Mouse (Mus musculus) forebrain, embryonic 10.5 days (tissue): Measurements from ENCODE around the gene Aox4. TPM values are rescaled to one million over a fixed set of nuclear protein-coding genes. Genes with fewer than 3 reads are reported as not detected.

Experiments used
- DNase-seq: peaks from one replicate; pipeline ENCODE4 v3.0.0-alpha.2; 2017; ENCODE audit warnings: low spot score; ENCODE audit errors: extremely low spot score
- H3K27ac ChIP-seq: fragments of 300-500 bp; sonication (generic); 2 replicates; pipeline ENCODE4 v1.5.1; 2016; ENCODE audit warnings: mild to moderate bottlenecking
- H3K27me3 ChIP-seq: fragments of 300-500 bp; sonication (generic); 2 replicates; pipeline ENCODE4 v1.6.1; 2016; ENCODE audit warnings: mild to moderate bottlenecking; ENCODE audit not compliant: poor library complexity, severe bottlenecking
- H3K36me3 ChIP-seq: fragments of 300-500 bp; sonication (generic); replicated peaks from 2 replicates; pipeline ENCODE4 v1.6.1; 2016; ENCODE audit warnings: mild to moderate bottlenecking, moderate library complexity
- H3K4me1 ChIP-seq: fragments of 300-500 bp; sonication (generic); 2 replicates; pipeline ENCODE4 v1.6.1; 2016
- H3K4me3 ChIP-seq: fragments of 300-500 bp; sonication (generic); 2 replicates; pipeline ENCODE4 v1.5.1; 2016; ENCODE audit warnings: mild to moderate bottlenecking, moderate library complexity
- H3K9me3 ChIP-seq: fragments of 300-500 bp; sonication (generic); 2 replicates; pipeline ENCODE4 v1.6.1; 2016; ENCODE audit warnings: mild to moderate bottlenecking, moderate library complexity
- WGBS: fragments of 180-500 bp; shearing (Covaris S2); methylation state at CpG from one replicate; pipeline ENCODE4 v1.1.7; 2016; 5-methylcytosine and 5-hydroxymethylcytosine counted together
- polyA plus RNA-seq: library from polyadenylated mRNA; unstranded; fragments of >200 nt; fragmentation: Nextera tagmentation; extraction: Ambion mirVana; gene quantifications from 2 replicates; pipeline ENCODE4 v1.2.1, GENCODE M21; 2016

The Aox4 gene
- polyA plus RNA-seq, 1 experiment from 2014 or later: not detected

DNA sequence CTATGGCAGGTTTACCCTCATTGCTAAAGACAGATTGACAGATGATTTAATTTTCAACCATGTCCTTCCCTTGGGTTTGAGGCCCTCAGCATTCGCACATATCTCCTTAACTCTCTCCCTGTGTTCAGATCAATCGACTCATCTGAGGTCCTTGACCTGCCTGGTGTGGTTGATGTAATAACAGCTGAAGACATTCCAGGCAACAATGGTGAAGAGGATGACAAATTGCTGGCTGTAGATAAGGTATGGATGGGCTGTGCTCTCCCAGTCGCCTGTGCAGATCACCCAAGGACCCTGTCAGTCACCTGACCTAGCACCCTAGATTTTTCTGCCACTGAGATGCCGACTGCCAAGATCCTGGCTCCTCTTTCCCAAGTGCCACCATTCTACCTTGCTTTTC, 99.7 kb downstream of the Aox4 start:
- 89% methylated on average over 4 of the region's 4 CpGs for WGBS
- H3K4me3 ChIP-seq: no peak overlapping the region
- H3K9me3 ChIP-seq: no peaks in the 10 kb centered on the region
- H3K27ac ChIP-seq: no peak overlapping the region
- DNase-seq: no peak
- H3K27me3 ChIP-seq: no peaks in the 10 kb centered on the region
- H3K4me1 ChIP-seq: no peaks in the 10 kb centered on the region
- H3K36me3 ChIP-seq: no peaks in the 10 kb centered on the region

DNA sequence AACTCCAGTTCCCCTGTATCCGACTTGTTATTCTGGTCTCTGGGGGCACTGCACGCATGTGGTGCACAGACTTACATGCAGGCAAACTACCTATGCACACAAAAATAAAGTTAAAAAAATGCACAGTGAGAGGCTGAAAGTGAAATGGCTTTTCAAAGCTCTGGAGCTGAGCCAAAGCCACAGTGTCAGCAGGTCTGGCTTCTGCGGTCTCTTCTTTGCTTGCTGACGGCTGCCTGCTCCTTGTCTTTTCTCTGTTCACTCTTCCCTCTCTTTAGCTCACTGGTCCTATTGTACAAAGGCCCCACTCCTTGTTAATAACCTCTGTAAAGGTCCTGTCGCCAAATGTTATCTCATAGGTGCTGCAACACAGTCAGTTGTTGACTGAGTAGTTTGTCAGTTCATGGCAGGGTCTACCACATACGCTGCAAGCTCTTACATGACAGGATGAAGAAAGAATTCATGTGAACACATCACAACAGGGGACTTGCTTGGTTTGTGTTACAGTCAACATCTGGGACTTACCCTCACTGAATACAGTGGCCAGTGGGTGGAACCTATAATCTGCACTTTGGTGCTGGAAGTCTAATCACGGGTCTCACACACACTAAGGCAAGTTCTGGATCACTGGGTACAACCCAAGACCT, 101.1 kb downstream of the Aox4 start:
- H3K4me3 ChIP-seq: no peak overlapping the region

DNA sequence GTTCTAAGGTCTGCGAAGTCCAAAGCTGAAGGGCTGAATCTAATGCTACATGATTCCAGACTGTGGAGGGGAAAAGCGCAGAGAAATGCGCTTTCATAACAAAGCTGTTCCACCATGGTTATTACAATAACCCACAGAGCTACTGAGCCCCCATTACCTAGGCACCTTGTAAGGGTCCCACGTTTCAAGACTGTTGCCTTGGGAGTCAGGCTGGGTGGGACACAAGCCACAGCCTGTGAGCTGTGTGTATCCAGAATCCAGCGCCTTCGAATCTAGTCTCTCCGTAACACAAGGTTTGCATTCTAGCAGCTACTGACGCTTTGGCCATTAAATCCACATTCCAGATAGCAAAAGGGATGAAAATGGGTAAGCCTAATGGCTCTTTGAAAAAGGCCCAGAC, 103.0 kb downstream of the Aox4 start:
- no peaks in the 10 kb centered on the region for H3K4me1 ChIP-seq
- no peaks in the 10 kb centered on the region for H3K27me3 ChIP-seq
- no peak for DNase-seq
- 91% methylated on average over 8 of the region's 8 CpGs for WGBS
- H3K9me3 ChIP-seq: no peaks in the 10 kb centered on the region
- no peak overlapping the region for H3K27ac ChIP-seq
- H3K4me3 ChIP-seq: no peak overlapping the region
- H3K36me3 ChIP-seq: no peaks in the 10 kb centered on the region

More for the DNA sequence above, 101.1 kb downstream of the Aox4 start:
- H3K9me3 ChIP-seq: no peaks in the 10 kb centered on the region
- no peaks in the 10 kb centered on the region for H3K27me3 ChIP-seq
- DNase-seq: no peak
- 87% methylated on average over 7 of the region's 7 CpGs for WGBS
- H3K36me3 ChIP-seq: no peaks in the 10 kb centered on the region
- H3K27ac ChIP-seq: no peak overlapping the region
- H3K4me1 ChIP-seq: no peaks in the 10 kb centered on the region

DNA sequence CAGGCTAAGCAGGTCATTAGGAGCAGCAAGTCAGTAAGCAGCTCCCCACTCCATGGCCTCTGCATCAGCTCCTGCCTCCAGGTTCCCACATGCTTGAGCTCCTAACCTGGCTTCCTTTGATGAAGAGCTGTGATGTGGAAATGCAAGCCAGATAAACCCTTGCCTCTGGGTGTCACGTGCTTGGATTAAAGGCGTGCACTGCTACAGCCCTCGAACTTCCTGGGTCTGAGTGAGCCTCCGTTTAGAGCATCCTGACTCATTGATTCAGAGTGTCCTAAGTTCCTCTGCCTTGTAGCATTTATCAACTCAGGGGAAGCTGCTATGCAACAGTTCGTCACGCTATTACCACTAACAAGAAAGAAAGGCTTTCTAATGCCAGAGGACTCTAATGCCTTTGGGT, 105.3 kb downstream of the Aox4 start:
- Histone ChIP-seq H3K9me3 (no peaks in the 10 kb centered on the region), H3K4me1 (no peaks in the 10 kb centered on the region), H3K36me3 (no peaks in the 10 kb centered on the region), H3K4me3 (no peak overlapping the region), H3K27me3 (no peaks in the 10 kb centered on the region), H3K27ac (no peak overlapping the region)
- 77% methylated on average over 6 of the region's 6 CpGs for WGBS
- DNase-seq: no peak

Other genes starting within 250 kb of the Aox4 start
- gene Sgo2a, start 214.4 kb upstream of the Aox4 start, polyA plus RNA-seq: 23.9 and 24.3 TPM in 2 replicates
- 16.0 and 18.1 TPM in 2 replicates for gene Kctd18, start 191.4 kb upstream of the Aox4 start, polyA plus RNA-seq
- gene Aox1, start 180.5 kb upstream of the Aox4 start, polyA plus RNA-seq: 0.02 and 0.07 TPM in 2 replicates
- gene Aox3, start 97.3 kb upstream of the Aox4 start, polyA plus RNA-seq: not detected in 2 replicates
- gene Aox2, start 67.9 kb downstream of the Aox4 start, polyA plus RNA-seq: 0.05 TPM in 1 of 2 replicates, not detected in the other
- 460 and 478 TPM in 2 replicates for gene Bzw1, start 182.5 kb downstream of the Aox4 start, polyA plus RNA-seq
- gene Clk1, start 213.7 kb downstream of the Aox4 start, polyA plus RNA-seq: 124 and 127 TPM in 2 replicates
- 76.2 and 78.4 TPM in 2 replicates for gene Nif3l1, start 234.8 kb downstream of the Aox4 start, polyA plus RNA-seq
- gene Ppil3, start 235.1 kb downstream of the Aox4 start, polyA plus RNA-seq: 63.0 and 66.1 TPM in 2 replicates